Mouse (Mus musculus) activated CD4-positive, CD25-positive, alpha-beta regulatory T cell, adult 9 weeks (primary cell): ENCODE measurements around the gene Skil. TPM values are rescaled to one million over a fixed set of nuclear protein-coding genes. Genes with fewer than 3 reads are reported as not detected.

Experiments used
- polyA plus RNA-seq: library from polyadenylated mRNA; unstranded; fragments of 100-300 nt; shearing (Covaris generic); gene quantifications from one replicate; pipeline ENCODE4 v1.2.1, GENCODE M21; 2017

Gene Skil
- polyA plus RNA-seq: 62.1 TPM

GRCm38 (mm10) chr3:31094531-31095178 is at the start of gene Skil:
Gene Skil, plus strand, starts transcription at chr3:31095058.

GRCm38 (mm10) chr3:31149706-31150105 is 54.8 kb downstream of the Skil start, which contains the start of gene Cldn11:
Gene Cldn11, plus strand, starts transcription at chr3:31149920.

Other genes with a start within 250 kb of the Skil start
- gene Gpr160, start 239.1 kb upstream of the Skil start, polyA plus RNA-seq: 4.6 TPM
- 46.0 TPM for gene Phc3, start 125.6 kb upstream of the Skil start, polyA plus RNA-seq
- gene Prkci, start 99.3 kb upstream of the Skil start, polyA plus RNA-seq: 1.6 TPM
- not detected for gene Cldn11, start 54.9 kb downstream of the Skil start, polyA plus RNA-seq
- gene Slc7a14, start 215.3 kb downstream of the Skil start, polyA plus RNA-seq: not detected